Mouse (Mus musculus) ES-Bruce4 (cell line): ENCODE results near the gene Flvcr1.

ENCODE experiments used
- CTCF ChIP-seq: IDR thresholded peaks from one replicate; pipeline ENCODE4 v1.8.1; 2011; ENCODE audit warnings: low read depth, low read length
- POLR2A ChIP-seq: IDR thresholded peaks from one replicate; pipeline ENCODE4 v1.8.1; 2011; ENCODE audit warnings: low read length; ENCODE audit not compliant: insufficient read depth

- TF ChIP-seq CTCF (no peak), POLR2A (no peak)
These were observed 44.3 kb upstream of the Flvcr1 start for GRCm38 (mm10) chr1:191070259-191070658.
